Mouse (Mus musculus) cerebellum, adult 11 months (tissue): Measurements from ENCODE around the gene Amh.

Experiments used
- DNase-seq: peaks from one replicate; pipeline ENCODE4 v3.0.0; 2022

Gene Amh

DNA sequence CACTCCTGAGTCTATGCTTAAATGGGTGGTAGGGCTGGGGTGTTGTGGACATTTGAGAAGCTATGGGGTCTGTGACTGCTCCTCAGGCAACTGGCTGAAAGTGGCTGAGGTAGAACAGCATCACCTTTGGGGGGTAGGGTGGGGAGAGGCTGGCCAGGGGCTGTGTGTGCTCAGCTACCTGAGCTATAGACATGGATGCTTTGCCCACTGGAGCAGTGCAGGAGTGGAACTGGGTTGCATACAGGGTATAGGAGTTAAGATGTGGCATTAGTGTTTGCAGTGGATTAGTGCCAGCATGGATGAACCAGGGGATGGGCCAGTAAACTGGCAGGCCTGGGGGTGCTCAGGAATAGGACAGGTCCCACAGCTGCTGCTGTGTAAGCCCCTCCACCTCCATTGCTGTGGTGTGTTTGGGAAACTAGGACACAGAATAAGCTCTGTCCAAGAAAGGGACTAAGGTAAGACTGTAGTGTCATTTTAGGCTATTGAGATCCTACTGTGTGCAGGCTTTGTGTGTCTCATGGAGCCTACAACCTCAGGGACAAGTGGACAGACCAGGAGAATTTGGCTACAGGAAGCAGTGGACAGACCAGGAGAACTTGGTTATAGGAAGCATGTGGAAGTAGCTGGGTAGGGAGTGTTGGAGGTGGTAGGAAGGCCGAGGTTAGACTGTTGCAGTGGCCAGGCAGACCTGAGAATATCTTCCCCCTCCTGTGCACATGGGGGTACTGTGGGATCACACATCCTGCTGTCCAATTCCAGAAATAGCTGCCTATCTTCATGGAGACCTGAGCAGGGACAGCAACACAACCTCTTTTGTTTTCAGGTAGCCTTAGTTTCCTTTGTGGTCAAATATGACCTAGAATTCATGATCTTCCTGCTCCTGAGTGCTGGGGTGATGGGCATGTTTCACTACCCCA is 24.6 kb downstream of the Amh start:
- DNase-seq = no peak

- DNase-seq = no peak
Observed at GRCm38 (mm10) chr10:80831136-80831535, 26.1 kb downstream of the Amh start.

- no peak for DNase-seq
Observed at GRCm38 (mm10) chr10:80832818-80833217, 27.8 kb downstream of the Amh start.

GRCm38 (mm10) chr10:80835617-80836016 is 30.6 kb downstream of the Amh start:
- DNase-seq = no peak

DNA sequence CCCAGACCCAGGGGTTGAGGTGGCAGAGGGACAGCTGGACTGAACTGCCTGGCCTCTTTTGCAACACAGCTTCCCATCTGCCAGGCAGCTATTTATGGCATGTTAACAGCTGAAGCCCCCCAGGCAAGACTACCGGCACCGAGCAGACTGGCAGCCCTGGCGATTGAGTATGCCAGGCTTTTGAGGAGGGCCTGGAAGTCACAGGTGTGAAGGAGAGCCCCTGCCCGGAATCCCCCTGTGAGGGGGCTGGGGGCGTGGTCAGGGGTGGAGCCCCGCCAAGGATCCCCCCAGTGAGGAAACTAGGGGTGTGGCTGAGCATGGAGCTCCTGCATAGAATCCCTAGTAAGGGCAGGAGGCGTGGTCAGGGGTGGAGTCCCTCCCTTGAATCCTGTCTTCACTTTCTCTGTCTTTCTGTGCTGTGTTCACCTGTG is 31.9 kb downstream of the Amh start:
- DNase-seq = no peak

DNA sequence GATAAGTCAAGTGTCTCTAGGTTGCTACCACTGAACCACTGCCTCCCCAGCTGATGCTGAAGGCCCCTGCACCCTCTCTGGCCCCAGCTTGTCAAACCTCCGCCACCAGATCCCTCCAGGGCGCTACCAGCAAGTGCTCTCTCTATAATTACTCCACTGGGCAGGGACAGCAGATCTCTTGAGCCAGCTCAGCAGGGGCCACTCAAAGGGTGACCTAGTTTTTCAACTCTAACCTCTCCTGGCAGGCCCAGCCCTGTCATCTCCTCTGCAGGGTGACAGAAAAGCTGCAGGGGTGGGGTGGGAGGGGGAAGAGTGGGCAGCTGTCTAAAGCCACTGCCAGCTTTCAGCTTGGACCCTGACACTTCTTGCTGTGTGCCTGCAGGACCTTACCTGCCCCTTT is 32.8 kb downstream of the Amh start:
- DNase-seq = peak; percentile 68

DNA sequence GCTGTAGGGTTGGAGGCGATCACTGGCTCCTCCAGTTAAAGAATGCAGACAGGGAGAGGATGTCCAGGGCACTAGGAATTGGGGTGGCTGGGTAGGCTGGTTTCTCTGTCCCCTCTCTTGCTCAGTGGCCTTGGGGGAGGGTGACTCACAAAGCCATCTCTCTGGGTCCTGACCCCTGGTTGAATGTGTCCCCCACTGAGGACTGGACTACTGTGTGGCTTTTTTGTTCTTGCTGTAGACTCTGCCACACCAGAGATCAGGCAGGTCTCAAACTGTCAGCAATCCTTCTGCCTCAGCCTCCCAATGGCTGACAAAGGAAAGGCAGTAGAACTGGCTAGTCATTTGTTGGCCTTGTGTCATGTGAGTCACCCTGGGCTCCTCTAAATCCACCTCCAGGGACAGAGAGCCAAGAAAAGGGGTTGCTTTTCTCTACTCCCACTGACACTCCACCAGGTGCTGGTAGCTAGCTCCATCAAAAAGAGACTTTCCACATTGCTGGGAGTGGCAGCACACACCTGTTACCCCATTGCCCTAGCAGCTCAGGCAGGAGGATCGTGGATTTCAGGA is 33.4 kb downstream of the Amh start:
- no peak for DNase-seq

GRCm38 (mm10) chr10:80839848-80840247 is 34.8 kb downstream of the Amh start:
- no peak for DNase-seq

DNA sequence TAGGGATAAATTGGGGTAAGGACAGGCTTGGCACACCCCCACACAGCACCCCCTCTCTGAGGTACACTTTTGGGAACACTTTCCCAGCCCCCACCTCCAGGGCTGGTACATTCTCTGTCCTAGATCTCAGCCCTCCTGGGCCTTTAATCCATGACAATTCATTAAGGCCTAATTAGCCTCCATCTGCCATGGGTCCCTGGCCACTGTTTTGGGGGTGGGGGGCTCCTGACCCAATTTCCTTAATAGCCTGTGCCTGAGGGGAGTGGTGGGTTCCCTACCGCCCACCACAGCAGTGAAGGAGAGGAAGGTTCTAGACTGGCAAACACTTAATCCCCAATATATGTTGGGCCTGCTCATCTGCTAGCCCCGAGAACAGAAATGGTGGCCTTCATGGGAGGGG is 36.6 kb downstream of the Amh start:
- peak; percentile 26 for DNase-seq

DNA sequence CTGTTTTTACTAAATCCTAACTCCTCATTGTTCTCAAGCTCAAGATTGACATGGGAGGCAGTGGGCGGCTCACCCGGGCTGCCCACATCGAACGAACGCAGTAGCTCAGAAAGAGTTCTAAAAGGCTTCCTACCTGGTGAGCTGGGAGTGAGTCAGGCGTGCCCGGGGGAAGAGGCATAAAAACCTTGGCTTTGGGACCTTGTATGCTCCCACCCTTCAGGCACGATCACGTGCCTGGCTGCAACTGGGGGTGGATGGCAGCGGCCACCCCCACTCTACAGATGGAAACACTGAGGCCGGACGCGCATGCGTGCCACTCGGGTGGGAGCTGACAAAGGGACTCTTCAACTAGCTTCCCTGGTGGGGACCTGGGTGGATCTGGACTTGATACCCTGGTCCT is 37.3 kb downstream of the Amh start:
- DNase-seq = peak; percentile 34

GRCm38 (mm10) chr10:80843087-80843930 is 38.3 kb downstream of the Amh start:
- DNase-seq = no peak

DNA sequence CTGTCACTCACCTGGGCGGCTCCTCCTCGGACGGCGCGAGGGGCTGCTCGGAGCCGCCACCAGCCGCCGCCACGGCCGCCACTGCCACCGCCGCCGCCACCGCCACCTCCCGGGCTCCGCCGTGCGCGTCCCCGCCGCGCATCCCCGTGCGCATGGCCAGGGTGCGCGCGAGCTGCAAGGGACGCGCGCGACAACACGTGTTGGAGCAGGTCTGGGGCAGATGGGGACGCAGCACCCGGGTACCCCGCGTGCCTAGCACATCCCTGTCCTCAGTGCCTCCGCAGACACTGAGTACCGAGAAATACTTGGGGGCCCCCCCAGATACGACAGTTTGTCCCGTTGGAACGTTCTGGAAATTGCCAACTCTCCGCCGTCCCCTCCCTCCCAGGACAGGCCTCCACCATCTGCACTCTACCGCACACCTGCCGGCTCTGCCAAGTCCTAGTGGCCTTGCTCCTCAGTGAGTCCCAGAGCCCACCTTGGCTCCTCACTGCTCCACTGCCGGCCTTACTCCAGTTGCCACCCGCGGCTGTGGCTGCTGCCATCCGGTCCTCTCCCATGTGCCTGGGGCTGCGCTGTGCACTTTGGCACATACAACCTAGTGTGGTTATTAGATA is 39.0 kb downstream of the Amh start, which contains the start of gene Lingo3:
TSS of gene Lingo3 (minus strand) at position 109 of the 617 bp plus-strand sequence.
- peak; percentile 76 for DNase-seq

DNA sequence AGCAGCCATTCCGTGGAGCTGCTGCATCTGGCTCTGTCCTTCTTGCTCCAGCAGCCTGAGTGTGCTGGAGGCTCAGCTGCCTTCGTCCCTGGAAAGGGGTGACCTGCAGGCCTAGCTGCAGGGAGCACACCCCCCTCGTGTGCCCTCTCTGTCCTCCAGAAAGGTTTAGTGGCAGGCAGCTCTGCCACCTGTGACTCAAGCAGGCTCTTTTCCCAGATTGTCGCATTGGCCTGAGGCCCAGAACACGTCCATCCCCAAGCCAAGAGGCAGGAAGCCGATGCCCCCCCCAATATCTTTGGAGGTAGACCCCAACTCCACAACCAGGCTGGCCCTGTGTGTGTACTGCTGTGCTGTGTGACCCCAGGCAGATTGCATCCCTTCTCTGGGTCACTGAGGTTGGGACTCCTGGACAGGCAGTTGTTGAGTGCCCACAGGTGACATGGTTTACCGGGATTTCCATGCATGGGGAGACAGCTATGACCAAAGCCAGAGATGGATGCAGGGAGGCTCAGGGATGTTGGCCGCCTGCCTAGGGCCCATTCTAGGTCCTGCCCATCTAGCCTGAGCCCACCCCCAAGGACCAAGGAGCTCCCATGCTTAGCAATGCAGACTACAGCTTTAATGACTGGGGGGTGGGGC is 40.1 kb downstream of the Amh start:
- DNase-seq = no peak

DNA sequence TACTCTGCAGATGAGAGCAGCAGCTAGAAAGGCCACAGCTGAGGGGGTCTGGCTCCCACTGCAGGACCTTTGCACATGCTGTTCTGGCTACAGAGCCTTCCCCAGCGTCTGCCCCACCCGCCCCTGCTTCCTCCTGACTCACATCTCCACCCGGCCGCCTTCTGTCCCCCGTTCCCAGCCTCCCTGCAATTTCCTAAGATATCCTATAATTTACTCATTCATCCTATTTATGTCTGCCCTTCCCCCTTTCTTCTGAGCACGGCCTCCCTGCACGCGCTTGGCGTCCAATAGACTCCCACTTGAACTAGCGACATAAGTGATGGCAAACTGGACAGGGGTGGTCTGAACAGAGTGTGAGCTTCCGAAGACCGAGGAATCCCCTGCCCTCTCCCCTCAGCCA is 40.7 kb downstream of the Amh start:
- no peak for DNase-seq

- DNase-seq = no peak
Observed at GRCm38 (mm10) chr10:80848571-80848970, 43.5 kb downstream of the Amh start.

GRCm38 (mm10) chr10:80854913-80855748 is 50.1 kb downstream of the Amh start, which contains the start of the genes Lsm7 and Sppl2b:
Gene Lsm7 (minus strand): TSS chr10:80855209.
Gene Sppl2b (plus strand): TSS chr10:80855275.
- DNase-seq = peak; percentile 97

- DNase-seq = peak; percentile 62
Observed at GRCm38 (mm10) chr10:80855749-80856073, 50.7 kb downstream of the Amh start.

DNA sequence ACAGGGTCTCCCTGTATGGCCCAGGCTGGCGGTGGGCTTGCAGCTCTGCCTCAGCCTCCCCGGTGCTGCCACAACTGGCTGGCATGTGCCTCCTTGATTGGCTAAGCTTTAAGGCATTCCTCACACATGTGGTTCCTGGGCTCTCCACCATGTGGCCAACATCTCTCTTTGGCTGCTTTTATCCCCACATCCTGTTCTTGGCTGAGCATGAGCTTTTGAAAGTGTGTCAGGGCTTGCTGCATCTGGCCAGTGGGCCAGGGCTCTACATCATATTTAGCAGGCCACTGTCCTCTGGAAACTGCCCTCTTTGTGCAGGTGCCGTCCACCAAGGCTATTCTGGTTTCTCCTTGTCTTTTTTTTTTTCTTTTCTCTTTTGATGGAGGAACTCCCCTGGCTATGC is 51.2 kb downstream of the Amh start:
- DNase-seq = no peak

DNA sequence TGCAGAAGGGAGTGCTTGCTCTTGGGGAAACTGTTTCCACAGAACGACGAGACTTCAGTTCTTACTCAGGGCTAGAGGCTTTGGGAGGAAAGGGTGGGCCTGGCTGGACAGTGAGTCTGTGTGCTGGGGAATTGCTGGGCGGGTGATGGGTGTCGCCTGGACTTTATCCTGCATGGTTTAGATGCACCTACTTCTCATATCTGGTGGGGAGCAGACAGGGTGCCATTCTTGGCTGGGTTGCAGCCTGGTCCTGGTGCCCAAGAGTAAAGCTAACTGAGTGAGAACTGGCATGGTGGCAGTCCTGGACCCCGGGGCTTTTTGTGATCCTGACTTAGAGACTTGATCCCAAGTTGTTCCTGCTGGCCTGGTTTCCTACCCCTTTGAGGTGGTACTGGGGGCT is 51.9 kb downstream of the Amh start:
- DNase-seq = no peak
